Mouse (Mus musculus): ENCODE measurements around the gene Zfp473. TPM values are rescaled to one million over a fixed set of nuclear protein-coding genes. Genes with fewer than 3 reads are reported as not detected.
A peak's percentile ranks its signal among the peaks of the same experiment; 100 is the strongest.

Zfp473 gene
- polyA plus RNA-seq, 1 experiment from 2014 or later: 1.0 TPM

DNA sequence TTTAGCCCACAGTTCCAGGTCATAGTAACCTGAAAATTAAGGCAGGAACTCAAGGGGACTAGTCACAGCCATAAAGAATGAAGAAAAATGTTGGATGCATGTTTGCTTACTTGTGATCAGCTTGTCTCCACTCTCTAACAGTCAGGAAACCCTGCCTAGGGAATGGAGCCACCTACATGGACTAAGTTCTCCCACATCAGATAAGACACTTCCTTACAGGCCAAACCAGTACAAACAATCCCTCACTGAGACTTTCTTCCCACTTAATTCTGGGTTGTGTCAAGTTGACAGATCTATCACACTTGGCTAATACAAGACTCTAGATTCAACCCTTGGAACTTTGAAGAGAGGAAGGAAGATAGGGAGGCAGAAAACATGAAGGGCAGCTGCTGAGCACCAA, 9.5 kb upstream of the Zfp473 start:
- no peak overlapping the region for H3K9ac ChIP-seq (replicated peaks; ENCODE audit: low read depth, low read length)
- H3K4me2 ChIP-seq (ENCODE audit: low read depth, low read length): no peak overlapping the region
- H3K36me3 ChIP-seq (ENCODE audit: control insufficient read depth, insufficient read depth, low read length): peaks cover 33% of the 10 kb centered on the region
- H3K4me3 ChIP-seq (ENCODE audit: low read depth, low read length): no peak overlapping the region
- H3K4me1 ChIP-seq (ENCODE audit: control insufficient read depth, insufficient read depth, low read length): no peaks in the 10 kb centered on the region
- no peak overlapping the region for H3K27ac ChIP-seq (ENCODE audit: low read depth, low read length)
- H3K9me3 ChIP-seq (ENCODE audit: control insufficient read depth, low read length): no peaks in the 10 kb centered on the region
- H3K27me3 ChIP-seq (ENCODE audit: control insufficient read depth, insufficient read depth, low read length): no peaks in the 10 kb centered on the region
- ATAC-seq (ENCODE audit: low read depth): no peak

DNA sequence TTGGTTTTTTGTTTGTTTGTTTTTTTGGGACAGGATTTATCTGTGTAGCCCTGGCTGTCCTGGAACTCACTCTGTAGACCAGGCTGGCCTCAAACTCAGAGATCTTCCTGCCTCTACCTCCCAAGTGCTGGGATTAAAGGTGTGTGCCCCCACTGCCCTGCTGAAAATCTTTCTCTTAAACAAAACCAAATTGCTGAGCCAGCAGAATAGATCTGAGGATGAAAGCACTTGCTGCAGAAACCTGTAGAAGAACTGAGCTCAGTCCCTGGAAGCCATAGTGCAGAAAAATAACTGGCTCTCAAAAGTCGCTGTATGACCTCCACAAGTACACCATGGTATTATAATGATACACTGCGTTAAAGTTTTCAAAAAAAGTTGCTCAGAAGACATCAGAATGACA, 6.3 kb upstream of the Zfp473 start:
- Histone ChIP-seq H3K4me1 (ENCODE audit: control insufficient read depth, insufficient read depth, low read length) (no peaks in the 10 kb centered on the region), H3K4me3 (ENCODE audit: low read depth, low read length) (no peak overlapping the region), H3K9ac (replicated peaks; ENCODE audit: low read depth, low read length) (no peak overlapping the region), H3K27me3 (ENCODE audit: control insufficient read depth, insufficient read depth, low read length) (no peaks in the 10 kb centered on the region), H3K27ac (ENCODE audit: low read depth, low read length) (no peak overlapping the region), H3K4me2 (ENCODE audit: low read depth, low read length) (no peak overlapping the region), H3K9me3 (ENCODE audit: control insufficient read depth, low read length) (no peaks in the 10 kb centered on the region), H3K36me3 (ENCODE audit: control insufficient read depth, insufficient read depth, low read length) (peaks cover 52% of the 10 kb centered on the region)
- no peak for ATAC-seq (ENCODE audit: low read depth)
- 85% methylated on average over 2 of the region's 2 CpGs for WGBS

DNA sequence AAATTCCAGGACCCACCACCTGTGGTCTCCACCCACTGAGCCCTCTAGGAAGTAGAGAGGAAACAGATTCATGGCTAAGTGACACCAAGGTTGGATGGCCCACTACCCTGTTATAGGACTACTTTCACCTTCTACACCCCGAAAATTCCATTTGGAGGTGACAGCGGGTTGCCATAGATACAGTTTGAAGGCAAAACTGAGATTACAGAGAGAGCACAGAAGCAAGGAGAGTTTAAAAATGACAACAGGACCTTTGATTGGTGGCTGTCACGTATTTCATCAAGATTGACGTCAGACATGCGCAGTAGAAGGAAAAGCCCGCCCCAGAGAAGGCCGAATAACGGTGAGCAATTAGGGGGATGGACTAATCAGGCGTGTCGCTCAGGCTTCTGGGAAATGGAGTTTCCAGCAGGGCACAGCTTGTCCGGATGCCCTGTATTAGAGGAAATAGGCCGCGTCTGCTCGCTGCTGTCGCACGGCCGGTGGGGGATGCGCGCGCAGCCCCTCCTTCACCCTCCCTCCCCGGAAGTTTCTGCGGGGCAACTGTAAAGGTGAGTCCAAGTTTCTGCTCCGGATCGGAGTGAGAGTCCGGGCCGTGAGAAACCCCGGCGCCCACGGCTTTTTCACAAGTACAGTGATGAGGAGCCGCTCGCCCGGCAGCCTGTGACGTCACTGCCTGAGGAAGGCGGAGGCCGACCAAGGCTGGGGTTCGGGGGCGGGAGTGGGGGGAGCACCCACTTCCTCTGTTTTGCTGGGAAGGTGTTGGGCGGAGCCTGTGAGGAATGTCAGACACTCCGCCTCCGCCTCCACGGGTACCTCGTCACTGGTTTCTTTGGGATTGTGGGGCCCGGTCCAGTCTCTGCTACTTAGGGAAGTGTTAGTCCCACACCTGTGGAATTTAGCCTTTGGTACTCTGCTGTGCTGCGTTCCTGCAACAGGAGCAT, 2.5 kb downstream of the Zfp473 start, which contains the start of gene Vrk3:
Vrk3 (plus strand) TSS at position 313 of the 944 bp plus-strand sequence.
- peaks cover 7% of the 10 kb centered on the region; the same call in 1 of the 2 replicates for H3K36me3 ChIP-seq (ENCODE audit: control insufficient read depth, insufficient read depth, low read length)
- peak within 1 kb of the TSS; percentile 56 for H3K9ac ChIP-seq (replicated peaks; ENCODE audit: low read depth, low read length)
- peak; percentile 96 for ATAC-seq (ENCODE audit: low read depth)
- WGBS: under 1% methylated on average over 44 of the region's 44 CpGs
- H3K4me1 ChIP-seq (ENCODE audit: control insufficient read depth, insufficient read depth, low read length): peaks cover 8% of the 10 kb centered on the region; the same call in 1 of the 2 replicates
- peak within 1 kb of the TSS; percentile 71 for H3K4me2 ChIP-seq (ENCODE audit: low read depth, low read length)
- H3K4me3 ChIP-seq (ENCODE audit: low read depth, low read length): peak within 1 kb of the TSS; percentile 66
- H3K9me3 ChIP-seq (ENCODE audit: control insufficient read depth, low read length): no peaks in the 10 kb centered on the region
- H3K27me3 ChIP-seq (ENCODE audit: control insufficient read depth, insufficient read depth, low read length): no peaks in the 10 kb centered on the region
- peak within 1 kb of the TSS; percentile 75 for H3K27ac ChIP-seq (ENCODE audit: low read depth, low read length)

DNA sequence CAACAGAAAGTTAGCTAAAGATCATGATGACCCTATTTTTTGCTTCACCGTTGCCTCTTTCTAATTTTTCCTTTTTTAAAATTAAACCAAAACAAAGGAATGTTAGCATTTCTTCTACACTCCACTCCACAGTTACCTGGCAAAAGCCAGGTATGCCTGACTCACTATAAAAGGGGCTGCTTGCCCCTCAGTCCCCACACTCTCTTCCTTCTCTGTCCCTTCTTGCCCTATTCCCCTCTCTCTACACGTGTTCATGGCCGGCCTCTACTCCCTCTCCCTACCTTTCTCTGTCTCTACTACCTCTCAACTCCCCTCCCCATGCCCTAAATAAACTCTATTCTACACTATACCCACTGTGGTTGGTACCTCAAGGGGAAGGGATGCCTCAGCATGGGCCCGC, 3.7 kb downstream of the Zfp473 start:
- ATAC-seq (ENCODE audit: low read depth): no peak
- Histone ChIP-seq H3K4me1 (ENCODE audit: control insufficient read depth, insufficient read depth, low read length) (peaks cover 8% of the 10 kb centered on the region; the same call in 1 of the 2 replicates), H3K27me3 (ENCODE audit: control insufficient read depth, insufficient read depth, low read length) (no peaks in the 10 kb centered on the region), H3K36me3 (ENCODE audit: control insufficient read depth, insufficient read depth, low read length) (no peaks in the 10 kb centered on the region), H3K4me2 (ENCODE audit: low read depth, low read length) (no peak overlapping the region), H3K9me3 (ENCODE audit: control insufficient read depth, low read length) (no peaks in the 10 kb centered on the region), H3K27ac (ENCODE audit: low read depth, low read length) (no peak overlapping the region), H3K4me3 (ENCODE audit: low read depth, low read length) (no peak overlapping the region), H3K9ac (replicated peaks; ENCODE audit: low read depth, low read length) (no peak overlapping the region)
- WGBS: 69% methylated on average over 4 of the region's 4 CpGs

DNA sequence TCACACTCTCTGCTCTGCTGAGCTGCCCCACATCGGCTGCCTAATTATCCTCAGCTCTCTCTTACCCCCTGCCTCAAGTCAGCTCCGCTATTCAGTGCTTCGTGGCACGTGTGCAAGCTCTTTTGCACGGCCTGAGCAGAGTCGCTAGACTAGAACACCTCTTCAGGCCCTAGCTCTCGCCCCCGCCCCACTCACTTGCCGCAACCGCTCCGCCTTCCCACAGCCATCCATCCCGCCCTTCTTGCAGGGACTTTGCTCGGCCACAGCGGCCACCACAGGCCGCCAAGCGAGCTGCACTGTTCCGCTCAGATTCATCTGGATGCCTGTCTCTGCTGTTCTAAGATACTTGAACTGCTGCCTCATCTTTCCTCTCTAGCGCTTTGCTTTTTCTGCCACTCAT, 5.8 kb downstream of the Zfp473 start:
- Histone ChIP-seq H3K36me3 (ENCODE audit: control insufficient read depth, insufficient read depth, low read length) (no peaks in the 10 kb centered on the region), H3K27ac (ENCODE audit: low read depth, low read length) (peak overlapping the region; percentile 29; the same call in 1 of the 2 replicates), H3K4me2 (ENCODE audit: low read depth, low read length) (peak overlapping the region; percentile 70), H3K4me1 (ENCODE audit: control insufficient read depth, insufficient read depth, low read length) (peaks cover 8% of the 10 kb centered on the region; the same call in 1 of the 2 replicates), H3K27me3 (ENCODE audit: control insufficient read depth, insufficient read depth, low read length) (no peaks in the 10 kb centered on the region), H3K4me3 (ENCODE audit: low read depth, low read length) (peak overlapping the region; percentile 31), H3K9ac (replicated peaks; ENCODE audit: low read depth, low read length) (peak overlapping the region; percentile 47), H3K9me3 (ENCODE audit: control insufficient read depth, low read length) (no peaks in the 10 kb centered on the region)
- ATAC-seq (ENCODE audit: low read depth): peak; percentile 62
- WGBS: under 1% methylated on average over 18 of the region's 18 CpGs

DNA sequence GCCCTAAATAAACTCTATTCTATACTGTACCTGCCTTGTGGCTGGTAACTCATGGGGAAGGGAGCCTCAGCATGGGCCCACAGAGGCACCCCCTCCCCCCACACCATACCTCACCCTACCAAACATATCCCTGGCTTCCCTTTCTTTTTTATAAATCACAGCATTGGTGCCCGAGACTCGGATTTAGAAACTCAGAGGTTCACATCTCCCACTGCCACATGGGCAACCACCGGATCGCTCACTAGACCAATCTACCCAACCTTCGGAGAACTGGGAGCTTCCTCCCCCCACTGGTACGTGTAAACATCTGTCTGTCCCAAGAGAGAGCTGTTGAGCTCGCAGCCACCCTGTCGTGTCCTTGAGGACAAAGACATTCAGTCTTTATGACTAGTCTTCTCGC, 6.6 kb downstream of the Zfp473 start:
- ATAC-seq (ENCODE audit: low read depth): no peak
- Histone ChIP-seq H3K4me3 (ENCODE audit: low read depth, low read length) (no peak overlapping the region), H3K27me3 (ENCODE audit: control insufficient read depth, insufficient read depth, low read length) (no peaks in the 10 kb centered on the region), H3K36me3 (ENCODE audit: control insufficient read depth, insufficient read depth, low read length) (no peaks in the 10 kb centered on the region), H3K27ac (ENCODE audit: low read depth, low read length) (no peak overlapping the region; the same call in 1 of the 2 replicates), H3K9ac (replicated peaks; ENCODE audit: low read depth, low read length) (no peak overlapping the region), H3K4me2 (ENCODE audit: low read depth, low read length) (peak overlapping the region; percentile 70), H3K4me1 (ENCODE audit: control insufficient read depth, insufficient read depth, low read length) (peaks cover 8% of the 10 kb centered on the region; the same call in 1 of the 2 replicates), H3K9me3 (ENCODE audit: control insufficient read depth, low read length) (no peaks in the 10 kb centered on the region)
- 23% methylated on average over 9 of the region's 9 CpGs for WGBS

DNA sequence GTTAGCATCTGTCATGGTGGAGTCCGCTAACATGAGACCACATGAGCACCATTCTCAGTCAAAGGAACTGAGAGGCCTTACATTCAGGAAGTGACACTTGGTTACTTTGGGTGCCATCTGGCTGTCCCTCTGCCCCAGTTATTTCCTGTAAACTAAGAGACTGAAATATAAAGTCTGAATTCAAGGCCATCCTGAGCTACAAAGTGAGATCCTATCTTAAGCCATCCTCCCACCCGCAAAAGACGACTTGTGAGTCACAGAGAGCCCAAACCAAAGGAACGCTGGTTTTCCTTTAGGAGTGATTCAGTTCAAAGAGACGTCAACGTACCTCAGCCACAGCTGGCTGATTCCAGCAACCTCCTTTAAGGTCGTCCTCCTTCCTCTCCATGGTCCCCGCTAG, 9.5 kb downstream of the Zfp473 start:
- Histone ChIP-seq H3K4me2 (ENCODE audit: low read depth, low read length) (no peak overlapping the region), H3K27ac (ENCODE audit: low read depth, low read length) (no peak overlapping the region), H3K9ac (replicated peaks; ENCODE audit: low read depth, low read length) (no peak overlapping the region), H3K4me3 (ENCODE audit: low read depth, low read length) (no peak overlapping the region), H3K36me3 (ENCODE audit: control insufficient read depth, insufficient read depth, low read length) (no peaks in the 10 kb centered on the region), H3K27me3 (ENCODE audit: control insufficient read depth, insufficient read depth, low read length) (no peaks in the 10 kb centered on the region), H3K9me3 (ENCODE audit: control insufficient read depth, low read length) (no peaks in the 10 kb centered on the region), H3K4me1 (ENCODE audit: control insufficient read depth, insufficient read depth, low read length) (no peaks in the 10 kb centered on the region)
- ATAC-seq (ENCODE audit: low read depth): no peak
- WGBS: 89% methylated on average over 8 of the region's 8 CpGs

DNA sequence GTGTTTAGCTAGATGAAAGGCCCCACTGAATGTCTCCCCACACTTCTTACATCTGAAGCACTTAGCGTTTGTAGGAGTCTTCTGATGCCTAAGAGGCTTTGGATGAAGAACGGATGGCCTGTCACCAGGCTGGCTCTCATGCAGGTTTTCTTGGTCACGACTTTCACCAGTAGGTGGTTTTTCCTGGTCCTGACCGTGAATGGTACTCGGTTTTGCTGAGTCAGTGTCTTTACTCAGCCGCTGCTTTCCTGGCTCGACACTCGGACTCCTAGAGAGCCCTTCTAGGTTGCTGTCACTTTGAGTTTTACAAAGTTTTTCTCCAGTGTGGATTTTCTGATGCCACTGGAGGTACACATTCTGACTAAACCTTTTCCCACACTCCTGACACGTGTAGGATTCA, 17.1 kb downstream of the Zfp473 start:
- no peak for ATAC-seq (ENCODE audit: low read depth)
- 85% methylated on average over 9 of the region's 9 CpGs for WGBS
- H3K9me3 ChIP-seq (ENCODE audit: control insufficient read depth, low read length): no peaks in the 10 kb centered on the region

More for the DNA sequence above, 17.1 kb downstream of the Zfp473 start:
- Histone ChIP-seq H3K27ac (ENCODE audit: low read depth, low read length) (no peak overlapping the region), H3K4me2 (ENCODE audit: low read depth, low read length) (no peak overlapping the region), H3K4me1 (ENCODE audit: control insufficient read depth, insufficient read depth, low read length) (no peaks in the 10 kb centered on the region), H3K36me3 (ENCODE audit: control insufficient read depth, insufficient read depth, low read length) (0 out of 2 replicates have a peak, but pooled peaks cover 3% of the 10 kb centered on the region), H3K27me3 (ENCODE audit: control insufficient read depth, insufficient read depth, low read length) (no peaks in the 10 kb centered on the region), H3K4me3 (ENCODE audit: low read depth, low read length) (no peak overlapping the region), H3K9ac (replicated peaks; ENCODE audit: low read depth, low read length) (no peak overlapping the region)
